Mouse (Mus musculus) hindbrain, embryonic 14.5 days (tissue): ENCODE results near the gene Ralgds. TPM values are rescaled to one million over a fixed set of nuclear protein-coding genes. Genes with fewer than 3 reads are reported as not detected.
A peak's percentile ranks its signal among the peaks of the same experiment; 100 is the strongest.

ENCODE experiments used
- ATAC-seq: fragments of 200-750 bp; cut with Nextera tagmentation; 2 replicates; pipeline ENCODE4 v1.8.0; 2017; ENCODE audit warnings: moderate number of reproducible peaks, mild to moderate bottlenecking, moderate TSS enrichment, moderate library complexity; ENCODE audit not compliant: low FRiP score
- DNase-seq: peaks from one replicate; pipeline ENCODE4 v3.0.0-alpha.2; 2015; ENCODE audit warnings: low spot score
- H3K27ac ChIP-seq: fragments of 300-500 bp; sonication (generic); 2 replicates; pipeline ENCODE4 v1.5.1; 2014; ENCODE audit warnings: mild to moderate bottlenecking, moderate library complexity
- H3K27me3 ChIP-seq: fragments of 300-500 bp; sonication (generic); 2 replicates; pipeline ENCODE4 v1.6.1; 2014; ENCODE audit warnings: mild to moderate bottlenecking, low read length, mixed read lengths; ENCODE audit not compliant: control insufficient read depth, insufficient read depth
- H3K36me3 ChIP-seq: fragments of 300-500 bp; sonication (generic); replicated peaks from 2 replicates; pipeline ENCODE4 v1.6.1; 2014; ENCODE audit not compliant: control insufficient read depth, insufficient read depth
- H3K4me1 ChIP-seq: fragments of 300-500 bp; sonication (generic); replicated peaks from 2 replicates; pipeline ENCODE4 v1.6.1; 2014; ENCODE audit warnings: antibody characterized with exemption, low read length, mixed read lengths; ENCODE audit not compliant: control insufficient read depth, insufficient read depth
- H3K4me2 ChIP-seq: fragments of 300-500 bp; sonication (generic); replicated peaks from 2 replicates; pipeline ENCODE4 v1.6.1; 2014; ENCODE audit warnings: mild to moderate bottlenecking, moderate library complexity
- H3K4me3 ChIP-seq: fragments of 300-500 bp; sonication (generic); replicated peaks from 2 replicates; pipeline ENCODE4 v1.5.1; 2014; ENCODE audit warnings: mild to moderate bottlenecking, low read length
- H3K9ac ChIP-seq: fragments of 300-500 bp; sonication (generic); 2 replicates; pipeline ENCODE4 v1.6.1; 2014
- H3K9me3 ChIP-seq: fragments of 300-500 bp; sonication (generic); 2 replicates; pipeline ENCODE4 v1.6.1; 2016; ENCODE audit warnings: low read length; ENCODE audit not compliant: control insufficient read depth
- WGBS: fragments of 180-500 bp; shearing (Covaris S2); extraction: QIAGEN DNeasy Blood & Tissue Kit; methylation state at CpG from one replicate; pipeline ENCODE4 v1.1.7; 2014; 5-methylcytosine and 5-hydroxymethylcytosine counted together
- polyA plus RNA-seq: library from polyadenylated mRNA; unstranded; fragments of >200 nt; fragmentation: Nextera tagmentation; extraction: Ambion mirVana; gene quantifications from 2 replicates; pipeline ENCODE4 v1.2.1, GENCODE M21; 2014

The Ralgds gene
- polyA plus RNA-seq, 1 experiment from 2014 or later: 92.9 TPM

DNA sequence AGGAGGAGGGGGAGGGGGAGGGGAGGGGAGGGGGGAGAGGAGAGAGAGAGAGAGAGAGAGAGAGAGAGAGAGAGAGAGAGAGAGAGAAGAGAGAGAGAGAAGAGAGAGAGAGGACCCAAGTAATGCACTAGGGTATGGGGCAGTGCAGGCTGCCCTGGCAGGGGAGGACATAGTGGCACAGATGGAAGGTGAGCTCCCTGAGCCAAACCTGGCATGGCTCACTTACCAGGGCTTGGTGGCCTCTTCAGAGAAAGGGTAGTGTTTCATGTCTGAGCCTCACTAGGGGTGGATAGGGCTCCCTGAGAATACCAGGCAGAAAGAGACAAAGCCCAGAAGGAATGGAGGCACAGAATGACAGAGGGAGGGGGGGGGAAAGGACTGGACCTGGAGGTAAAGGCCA, 50.9 kb downstream of the Ralgds start:
- Histone ChIP-seq H3K27me3 (no peaks in the 10 kb centered on the region), H3K36me3 (peaks cover 39% of the 10 kb centered on the region), H3K4me2 (no peak overlapping the region), H3K27ac (no peak overlapping the region), H3K9me3 (no peaks in the 10 kb centered on the region), H3K4me1 (no peaks in the 10 kb centered on the region), H3K4me3 (no peak overlapping the region), H3K9ac (no peak overlapping the region)
- ATAC-seq: no peak
- no peak for DNase-seq

DNA sequence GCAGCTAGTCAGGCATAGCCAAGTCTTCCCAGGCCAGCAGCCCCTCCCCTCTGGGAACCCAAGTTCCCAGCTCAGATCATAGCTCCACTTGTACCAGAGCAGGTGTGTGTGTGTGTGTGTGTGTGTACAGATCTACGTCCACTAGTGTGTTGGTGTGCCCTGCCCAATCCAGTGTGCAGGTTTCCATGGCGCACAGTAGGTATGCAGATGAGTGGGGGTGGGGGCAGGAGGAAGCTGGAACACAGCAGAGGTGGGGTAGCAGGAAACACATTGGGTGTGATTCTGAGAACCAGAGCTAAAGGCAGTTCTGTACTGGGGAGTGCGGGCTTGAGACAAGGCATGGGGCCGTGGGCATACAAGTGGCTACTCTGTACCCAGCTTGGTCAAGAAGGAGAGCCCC, 51.5 kb downstream of the Ralgds start:
- Histone ChIP-seq H3K4me2 (no peak overlapping the region), H3K4me3 (no peak overlapping the region)
- no peak for ATAC-seq

DNA sequence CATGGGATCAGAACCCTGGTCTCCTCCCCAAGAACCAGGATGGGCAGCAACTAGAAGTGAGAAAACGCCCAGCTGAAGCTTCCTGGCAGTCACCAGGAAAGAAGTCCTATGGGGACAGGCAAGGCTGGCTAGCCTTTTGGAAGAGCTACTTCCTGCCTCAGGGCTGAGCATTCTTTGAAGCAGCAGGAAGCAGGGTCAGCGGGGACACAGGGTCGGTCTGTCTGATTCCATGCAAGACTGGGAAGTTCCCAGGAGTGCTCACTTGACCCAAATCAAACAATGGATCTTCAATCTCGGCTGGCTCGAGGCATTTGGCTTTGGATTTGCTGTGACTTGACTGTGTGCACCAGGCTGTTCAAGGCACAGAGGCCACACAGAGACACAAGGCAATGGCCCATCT, 53.6 kb downstream of the Ralgds start:
- Histone ChIP-seq H3K27ac (peak overlapping the region; percentile 38; the same call in 1 of the 2 replicates), H3K4me3 (no peak overlapping the region), H3K27me3 (no peaks in the 10 kb centered on the region), H3K36me3 (peaks cover 65% of the 10 kb centered on the region), H3K4me1 (no peaks in the 10 kb centered on the region), H3K9ac (no peak overlapping the region), H3K4me2 (no peak overlapping the region), H3K9me3 (no peaks in the 10 kb centered on the region)
- DNase-seq (no peak), ATAC-seq (no peak)
- 65% methylated on average over 5 of the region's 5 CpGs for WGBS

More for the DNA sequence above, 51.5 kb downstream of the Ralgds start:
- Histone ChIP-seq H3K9ac (no peak overlapping the region), H3K27me3 (no peaks in the 10 kb centered on the region), H3K4me1 (no peaks in the 10 kb centered on the region), H3K9me3 (no peaks in the 10 kb centered on the region), H3K36me3 (peaks cover 44% of the 10 kb centered on the region), H3K27ac (no peak overlapping the region)
- WGBS: 89% methylated on average over 4 of the region's 4 CpGs
- DNase-seq: no peak

DNA sequence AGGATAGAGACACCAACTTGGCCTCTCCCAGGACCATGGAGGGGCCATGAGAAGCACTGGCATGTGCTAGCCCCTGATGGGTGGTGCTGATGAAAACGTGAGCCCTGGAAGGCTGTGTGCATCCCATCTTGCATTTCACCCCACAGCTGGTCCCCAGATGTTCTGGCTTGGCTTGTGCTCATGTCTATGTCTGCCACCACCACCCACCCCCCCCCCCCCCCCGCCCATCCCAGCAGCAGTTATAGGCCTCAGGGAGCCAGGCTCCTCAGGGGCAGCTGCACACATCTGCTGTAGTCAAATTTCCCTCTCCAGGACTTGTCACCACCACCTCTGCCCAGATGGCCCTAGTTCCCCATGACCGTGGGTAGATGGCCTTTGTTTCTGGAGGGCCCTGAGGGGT, 57.0 kb downstream of the Ralgds start:
- Histone ChIP-seq H3K4me1 (no peaks in the 10 kb centered on the region), H3K4me2 (no peak overlapping the region), H3K9me3 (no peaks in the 10 kb centered on the region), H3K9ac (no peak overlapping the region), H3K27ac (no peak overlapping the region), H3K27me3 (no peaks in the 10 kb centered on the region), H3K4me3 (no peak overlapping the region), H3K36me3 (peaks cover 95% of the 10 kb centered on the region)
- DNase-seq (no peak), ATAC-seq (no peak)
- WGBS: 82% methylated on average over 2 of the region's 3 CpGs

DNA sequence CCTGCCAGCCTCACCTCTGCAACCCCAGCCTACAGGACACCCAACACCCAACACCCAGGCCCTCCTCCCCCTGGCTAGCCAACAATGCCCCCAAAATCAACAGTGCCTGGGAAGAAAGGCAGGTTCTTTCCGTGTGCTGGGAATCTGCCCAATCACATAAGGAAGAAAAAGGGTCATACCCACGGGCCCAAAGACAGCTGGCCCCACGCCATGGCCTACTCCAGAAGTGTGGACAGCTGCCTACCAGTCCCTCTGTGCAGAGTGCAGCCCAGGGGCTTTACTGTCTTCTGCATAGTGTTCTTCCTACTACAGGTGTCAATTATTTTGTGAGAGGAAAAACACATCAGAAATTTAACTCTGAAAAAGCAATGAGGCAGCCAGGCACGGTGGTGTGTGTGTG, 62.4 kb downstream of the Ralgds start:
- H3K27ac ChIP-seq: no peak overlapping the region
- no peak overlapping the region for H3K4me2 ChIP-seq
- peaks cover 82% of the 10 kb centered on the region for H3K36me3 ChIP-seq
- 79% methylated on average over 4 of the region's 4 CpGs for WGBS
- ATAC-seq (no peak), DNase-seq (no peak)
- H3K4me3 ChIP-seq: no peak overlapping the region
- H3K9ac ChIP-seq: no peak overlapping the region
- H3K27me3 ChIP-seq: no peaks in the 10 kb centered on the region
- H3K4me1 ChIP-seq: no peaks in the 10 kb centered on the region
- no peaks in the 10 kb centered on the region for H3K9me3 ChIP-seq

DNA sequence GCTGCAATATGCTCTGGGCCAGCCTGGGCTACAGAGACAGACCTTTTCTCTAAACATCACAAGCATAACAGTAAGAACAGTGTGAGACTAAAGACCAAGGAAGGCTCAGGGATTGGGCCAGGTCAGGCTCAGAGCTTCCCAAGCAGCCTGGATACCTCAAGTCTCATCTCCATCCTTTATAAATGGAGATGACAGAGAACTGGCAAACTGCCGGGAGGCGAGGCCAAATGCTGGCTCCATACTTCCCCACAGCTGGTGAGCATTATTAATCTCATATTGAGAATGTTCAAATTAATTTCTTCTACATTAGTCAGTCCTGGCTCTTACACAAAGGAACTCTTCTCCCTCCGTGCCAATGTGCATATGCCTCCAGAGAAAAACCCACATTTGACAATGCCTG, 63.9 kb downstream of the Ralgds start:
- H3K4me2 ChIP-seq: no peak overlapping the region
- H3K27me3 ChIP-seq: no peaks in the 10 kb centered on the region
- ATAC-seq (no peak), DNase-seq (no peak)
- H3K27ac ChIP-seq: no peak overlapping the region
- H3K4me3 ChIP-seq: no peak overlapping the region
- H3K4me1 ChIP-seq: peaks cover 7% of the 10 kb centered on the region
- WGBS: 91% methylated on average over 3 of the region's 3 CpGs
- peaks cover 67% of the 10 kb centered on the region for H3K36me3 ChIP-seq
- H3K9ac ChIP-seq: no peak overlapping the region
- H3K9me3 ChIP-seq: no peaks in the 10 kb centered on the region

DNA sequence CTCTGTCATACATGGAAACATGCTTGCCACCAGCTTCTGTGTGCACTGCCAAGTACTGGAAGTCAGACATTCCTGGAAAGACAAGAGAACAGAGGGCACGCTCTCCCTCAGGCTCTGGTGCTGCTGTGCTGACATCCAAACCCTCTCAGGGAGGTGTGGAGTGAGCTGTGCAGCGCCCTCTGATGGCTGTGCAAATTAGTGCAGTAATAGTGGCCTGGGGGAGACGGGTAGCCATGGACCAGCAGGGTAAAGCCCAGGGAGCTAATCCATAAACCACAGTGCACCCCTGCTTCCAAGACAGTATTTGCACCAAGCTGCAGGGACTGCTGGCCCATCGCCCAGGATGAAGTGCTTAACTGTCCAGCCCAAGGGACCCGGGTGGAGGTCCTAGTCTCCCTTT, 65.1 kb downstream of the Ralgds start:
- Histone ChIP-seq H3K27ac (no peak overlapping the region), H3K9ac (no peak overlapping the region), H3K4me1 (peaks cover 12% of the 10 kb centered on the region), H3K27me3 (no peaks in the 10 kb centered on the region), H3K36me3 (peaks cover 55% of the 10 kb centered on the region), H3K4me3 (no peak overlapping the region), H3K4me2 (no peak overlapping the region), H3K9me3 (no peaks in the 10 kb centered on the region)
- ATAC-seq (no peak), DNase-seq (no peak)
- 73% methylated on average over 5 of the region's 5 CpGs for WGBS

DNA sequence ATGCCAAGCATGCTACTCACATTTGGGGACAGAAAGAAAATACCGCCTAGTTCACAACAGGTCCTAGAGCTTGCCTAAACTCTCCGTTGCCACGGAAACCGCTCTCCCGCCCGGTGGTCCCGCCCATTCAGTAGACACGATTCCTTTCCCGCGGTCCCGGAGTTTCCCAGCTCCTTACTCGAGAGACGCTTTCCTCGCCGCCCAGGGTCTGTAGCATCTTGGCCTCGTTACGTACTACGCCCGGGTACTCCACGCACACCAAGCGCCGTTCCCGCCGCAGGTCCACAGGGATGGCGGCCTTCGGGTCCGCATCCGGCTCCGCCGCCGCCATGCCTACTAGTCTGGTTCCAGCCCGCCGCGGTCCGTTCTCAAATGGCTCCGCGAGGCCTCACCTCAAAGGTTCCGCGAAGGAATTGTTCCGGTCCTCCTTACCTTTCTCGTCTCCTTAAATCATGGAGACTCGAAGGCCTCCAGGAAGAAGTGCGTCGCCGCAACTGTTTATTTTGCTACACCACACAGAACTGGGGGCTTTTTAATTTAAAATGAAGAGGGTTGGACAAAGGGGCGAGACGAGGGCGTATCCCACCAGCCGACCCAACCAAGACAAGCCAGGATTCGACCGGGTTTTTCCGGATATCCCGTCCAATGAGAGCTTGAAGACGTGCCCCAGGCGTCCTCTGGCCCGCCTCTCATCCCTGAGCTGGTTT, 69.9 kb downstream of the Ralgds start:
- H3K36me3 ChIP-seq: peaks cover 19% of the 10 kb centered on the region
- peak; percentile 94 for ATAC-seq
- peak overlapping the region; percentile 69 for H3K4me2 ChIP-seq
- peak overlapping the region; percentile 90 for H3K27ac ChIP-seq
- WGBS: under 1% methylated on average over 56 of the region's 56 CpGs
- no peaks in the 10 kb centered on the region for H3K27me3 ChIP-seq
- H3K4me1 ChIP-seq: peaks cover 19% of the 10 kb centered on the region
- peak overlapping the region; percentile 62 for H3K4me3 ChIP-seq
- peak overlapping the region; percentile 64 for H3K9ac ChIP-seq
- H3K9me3 ChIP-seq: no peaks in the 10 kb centered on the region
- DNase-seq: peak; percentile 87

DNA sequence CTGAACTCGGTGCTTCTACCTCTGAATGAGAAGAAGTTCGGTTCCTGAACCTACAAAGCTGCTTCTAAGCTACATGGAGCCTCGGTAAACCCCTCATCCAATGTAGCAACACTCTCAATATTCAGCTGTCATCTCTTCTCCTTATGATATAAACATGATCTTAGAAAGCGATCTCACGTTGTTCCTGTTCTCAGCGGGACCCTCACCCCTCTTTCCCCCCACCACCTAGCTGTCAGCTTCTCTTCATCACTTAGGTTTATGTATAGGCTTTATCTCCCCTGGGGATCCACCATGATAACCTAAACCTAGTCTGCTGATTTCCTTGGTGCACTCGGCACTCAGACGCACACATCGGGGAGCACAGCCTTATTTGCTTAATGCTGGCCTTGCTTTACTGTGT, 70.7 kb downstream of the Ralgds start, which contains the start of gene Gtf3c5:
Gene Gtf3c5, minus strand, starts transcription at position 101 of the 400 bp plus-strand sequence.
- no peak for DNase-seq
- WGBS: 78% methylated on average over 9 of the region's 9 CpGs
- H3K4me3 ChIP-seq: peak within 1 kb of the TSS; percentile 62
- H3K9ac ChIP-seq: peak within 1 kb of the TSS; percentile 64
- no peaks in the 10 kb centered on the region for H3K27me3 ChIP-seq
- peak within 1 kb of the TSS; percentile 90 for H3K27ac ChIP-seq
- peaks cover 19% of the 10 kb centered on the region for H3K4me1 ChIP-seq
- ATAC-seq: no peak
- peak within 1 kb of the TSS; percentile 69 for H3K4me2 ChIP-seq
- peaks cover 11% of the 10 kb centered on the region for H3K36me3 ChIP-seq
- no peaks in the 10 kb centered on the region for H3K9me3 ChIP-seq
